Mouse (Mus musculus) kidney, postnatal 36 days (tissue): ENCODE results near the gene Skint8.
"Not testable (repeated sequence)": the region's sequence is repeated elsewhere in the genome, so short reads cannot be mapped to it uniquely, and the experiment has no call there.

Source experiments
- DNase-seq, 2 experiments: peaks; one replicate each; pipeline ENCODE4 v3.0.0; 2021 to 2022; ENCODE audit warnings: mixed read lengths in 2 of 2

Gene Skint8

GRCm38 (mm10) chr4:111919092-111919491 lies at the start of gene Skint8:
TSS of gene Skint8 (plus strand) at chr4:111919392.
- DNase-seq, result no peak

GRCm38 (mm10) chr4:111880112-111880875 lies 38.9 kb upstream of the Skint8 start:
- no peak for DNase-seq

- no peak for DNase-seq
These were observed 35.6 kb upstream of the Skint8 start for GRCm38 (mm10) chr4:111883543-111883942.

GRCm38 (mm10) chr4:111886018-111886417 lies 33.2 kb upstream of the Skint8 start:
- DNase-seq, result peak; percentile 58 to 84

GRCm38 (mm10) chr4:111886607-111887006 lies 32.6 kb upstream of the Skint8 start:
- DNase-seq, result peak; percentile 67 to 84

DNA sequence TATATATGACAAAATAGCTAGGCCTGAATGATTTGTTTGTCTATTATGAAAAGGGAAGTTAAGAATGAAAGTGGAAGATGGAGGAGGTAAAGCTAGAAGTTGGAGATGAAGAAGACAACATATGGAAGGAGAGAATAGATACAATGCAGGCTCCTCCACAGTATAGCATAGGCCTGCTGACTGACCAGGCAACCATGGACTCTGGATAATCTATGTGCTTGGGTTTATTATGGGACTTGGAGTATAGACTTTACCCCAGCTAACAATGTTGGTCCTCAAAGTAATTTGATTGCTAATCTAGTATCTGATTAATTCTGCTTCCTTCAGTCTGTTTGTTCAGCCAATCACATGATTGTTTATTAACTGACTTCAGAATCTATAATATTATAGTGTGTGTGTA lies 27.1 kb upstream of the Skint8 start:
- no peak for DNase-seq

DNA sequence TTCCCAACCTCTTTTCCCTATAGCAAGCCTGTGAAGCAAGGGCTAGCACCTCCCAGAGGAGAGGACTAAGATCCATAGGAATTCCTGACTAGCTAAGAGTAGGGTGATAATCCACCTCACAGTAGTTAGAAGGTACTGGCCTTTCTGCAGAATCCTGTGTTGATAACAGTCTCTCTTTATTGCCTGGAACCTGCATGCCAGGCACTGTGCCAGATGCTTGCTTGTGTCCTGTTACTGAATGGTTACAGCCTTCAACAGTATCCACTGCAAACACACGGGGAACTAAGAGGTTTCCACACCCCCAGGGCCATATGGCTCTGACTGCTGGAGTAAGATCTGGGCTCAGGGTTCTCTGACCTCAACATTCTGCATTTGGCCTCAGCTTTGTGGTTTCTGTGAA lies 21.4 kb upstream of the Skint8 start:
- peak; percentile 44 to 73 for DNase-seq

DNA sequence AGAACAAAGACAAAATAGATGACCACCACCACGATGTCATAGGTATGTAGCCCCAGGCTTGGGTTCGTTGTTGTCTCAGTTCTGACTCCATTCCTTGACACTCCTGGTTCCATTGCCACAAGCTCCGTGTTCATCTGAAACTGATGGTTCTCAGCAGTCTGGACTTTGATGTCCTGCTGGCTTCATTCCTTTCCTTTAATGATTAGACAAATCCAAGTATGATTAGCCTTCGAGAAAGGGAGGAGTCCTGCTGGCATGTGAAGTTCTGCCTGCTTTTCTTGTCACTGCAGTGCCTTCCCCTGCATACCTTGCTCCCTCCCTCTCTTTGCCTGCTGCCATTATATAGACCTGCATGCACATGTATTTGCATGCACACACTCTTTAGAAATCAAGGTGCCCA lies 20.6 kb upstream of the Skint8 start:
- DNase-seq, result peak; percentile 46 to 76

GRCm38 (mm10) chr4:111900491-111900890 lies 18.7 kb upstream of the Skint8 start:
- not testable (repeated sequence) for DNase-seq

- DNase-seq, result no peak
These were observed 17.7 kb upstream of the Skint8 start for GRCm38 (mm10) chr4:111901473-111901872.

GRCm38 (mm10) chr4:111902775-111903174 lies 16.4 kb upstream of the Skint8 start, which contains the start of gene Slc5a9:
TSS of gene Slc5a9 (minus strand) at chr4:111902918.
- DNase-seq, result no peak

DNA sequence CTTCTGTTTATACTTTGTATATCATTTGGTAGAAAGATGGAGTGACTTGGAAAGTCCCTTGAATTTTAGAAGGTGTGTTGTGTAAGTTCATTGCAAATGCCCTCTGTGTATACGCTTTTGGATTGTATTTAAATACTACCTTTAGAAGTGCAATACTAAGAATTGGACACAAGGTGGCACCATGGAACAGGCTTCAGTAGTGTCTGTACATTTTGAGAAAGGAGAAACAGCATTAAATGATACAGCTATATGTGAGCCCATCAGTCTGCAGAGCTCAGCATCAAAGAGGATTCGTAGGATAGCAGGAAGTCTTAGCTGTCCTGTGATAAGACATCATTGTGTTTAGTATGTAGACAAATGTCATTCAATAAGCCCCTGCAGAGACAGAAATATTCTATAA lies 11.3 kb upstream of the Skint8 start:
- DNase-seq, result peak in 1 of 2 experiments; percentile 20

DNA sequence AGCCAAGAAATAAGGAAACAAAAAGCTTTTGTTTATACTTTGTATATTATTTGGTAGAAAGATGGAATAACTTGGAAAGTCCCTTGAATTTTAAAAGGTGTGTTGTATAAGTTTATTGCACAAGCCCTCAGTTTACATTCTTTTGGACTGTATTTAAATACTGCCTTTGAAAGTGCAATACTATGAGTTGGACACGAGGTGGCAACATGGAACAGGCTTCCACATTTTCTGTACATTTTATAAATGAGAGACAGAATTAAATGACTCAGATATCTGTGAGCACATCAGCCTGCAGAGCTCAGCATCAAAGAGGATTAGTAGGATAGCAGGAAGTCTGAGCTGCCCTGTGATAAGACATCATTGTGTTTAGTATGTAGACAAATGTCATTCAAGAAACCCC lies 42.1 kb downstream of the Skint8 start:
- DNase-seq, result no peak

DNA sequence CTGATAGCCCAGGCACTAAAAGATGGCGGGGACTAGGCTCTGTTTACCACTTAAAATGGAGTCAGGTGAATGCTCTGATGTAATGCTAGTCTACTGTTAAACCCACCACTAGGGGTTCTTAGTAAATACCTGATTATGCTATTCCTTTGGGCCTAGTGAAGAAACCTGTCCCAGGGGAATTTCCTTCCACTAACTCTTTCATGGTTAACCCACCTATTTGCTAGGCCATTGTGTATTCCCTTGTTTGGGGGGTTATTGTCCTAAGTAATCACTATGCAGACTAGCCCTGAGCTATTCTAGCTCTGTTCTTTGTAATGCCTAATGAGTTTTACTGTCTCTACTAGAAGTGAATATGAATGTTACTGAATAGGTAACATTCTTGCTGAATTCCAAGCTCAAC lies 44.0 kb downstream of the Skint8 start:
- DNase-seq, result not testable (repeated sequence)

DNA sequence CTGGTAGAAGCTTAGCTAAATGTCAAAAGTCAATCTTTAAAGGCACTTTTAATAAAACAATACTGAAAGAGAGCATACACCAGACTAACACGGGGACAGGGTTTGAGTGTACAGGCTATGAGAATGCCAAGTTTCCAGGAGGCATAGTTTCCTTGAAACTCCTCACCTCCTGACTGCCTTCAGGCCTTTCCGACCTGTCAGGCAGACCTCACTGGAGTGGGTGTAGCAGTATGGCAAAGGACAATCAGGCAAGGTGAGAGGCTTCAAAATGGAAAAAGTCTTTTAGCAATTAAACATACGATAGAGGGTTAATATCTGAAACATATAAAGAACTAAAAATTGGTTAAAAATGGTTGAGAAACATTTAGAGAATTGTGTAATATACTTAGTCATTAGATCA lies 44.5 kb downstream of the Skint8 start:
- DNase-seq, result no peak

GRCm38 (mm10) chr4:111972623-111973022 lies 53.4 kb downstream of the Skint8 start, which contains the start of gene Skint7:
TSS of gene Skint7 (plus strand) at chr4:111972923.
- no peak for DNase-seq
